Mouse (Mus musculus) C2C12 (cell line): Measurements from ENCODE around the gene Ubox5. TPM values are rescaled to one million over a fixed set of nuclear protein-coding genes. Genes with fewer than 3 reads are reported as not detected.
"Not testable (repeated sequence)": the region's sequence is repeated elsewhere in the genome, so short reads cannot be mapped to it uniquely, and the experiment has no call there.

Source experiments
- H3K27me3 ChIP-seq: one replicate; pipeline ENCODE4 v1.6.1; 2011; ENCODE audit not compliant: control insufficient read depth, insufficient read depth, insufficient read length
- H3K36me3 ChIP-seq: one replicate; pipeline ENCODE4 v1.6.1; 2011; ENCODE audit not compliant: control insufficient read depth, insufficient read depth
- H3K4me3 ChIP-seq: one replicate; pipeline ENCODE4 v1.5.1; 2011; ENCODE audit warnings: mild to moderate bottlenecking, control low read depth; ENCODE audit not compliant: poor library complexity, insufficient read depth, severe bottlenecking
- H3K79me2 ChIP-seq: one replicate; pipeline ENCODE4 v1.6.1; 2011; ENCODE audit not compliant: control insufficient read depth, insufficient read depth
- H3K79me3 ChIP-seq: one replicate; pipeline ENCODE4 v1.6.1; 2011; ENCODE audit warnings: low read depth, control low read depth
- H3ac ChIP-seq: one replicate; pipeline ENCODE3; 2011; ENCODE audit warnings: low read depth; ENCODE audit not compliant: control insufficient read depth, insufficient read length
- CEBPB ChIP-seq: IDR thresholded peaks from one replicate; pipeline ENCODE4 v1.6.1; 2011; ENCODE audit warnings: low read depth, mild to moderate bottlenecking, control low read depth, moderate library complexity
- CTCF ChIP-seq: IDR thresholded peaks from one replicate; pipeline ENCODE4 v1.5.1; 2011; ENCODE audit not compliant: control insufficient read depth, insufficient read depth, insufficient read length
- FOSL1 ChIP-seq: IDR thresholded peaks from one replicate; pipeline ENCODE4 v1.8.0; 2011; ENCODE audit warnings: mild to moderate bottlenecking, low read length; ENCODE audit not compliant: poor library complexity, insufficient read depth, severe bottlenecking
- MAX ChIP-seq: IDR thresholded peaks from one replicate; pipeline ENCODE4 v1.6.1; 2011; ENCODE audit warnings: mild to moderate bottlenecking, control low read depth
- MYOD1 ChIP-seq: IDR thresholded peaks from one replicate; pipeline ENCODE4 v1.6.1; 2011; ENCODE audit warnings: low read depth; ENCODE audit not compliant: control insufficient read depth, insufficient read length
- MYOG ChIP-seq: IDR thresholded peaks from one replicate; pipeline ENCODE4 v1.6.1; 2011; ENCODE audit not compliant: control insufficient read depth, insufficient read length; ENCODE audit errors: extremely low read depth
- USF1 ChIP-seq: IDR thresholded peaks from one replicate; pipeline ENCODE4 v1.6.1; 2011; ENCODE audit warnings: low read depth, mild to moderate bottlenecking, control low read depth, moderate library complexity
- polyA plus RNA-seq: library from polyadenylated mRNA; unstranded; fragments of >200 nt; fragmentation: generic; extraction: Trizol; gene quantifications from one replicate; pipeline ENCODE4 v1.2.1, GENCODE M21; 2012; ENCODE audit warnings: missing spikeins

Ubox5 gene
- polyA plus RNA-seq, 1 experiment, result 5.2 TPM

DNA sequence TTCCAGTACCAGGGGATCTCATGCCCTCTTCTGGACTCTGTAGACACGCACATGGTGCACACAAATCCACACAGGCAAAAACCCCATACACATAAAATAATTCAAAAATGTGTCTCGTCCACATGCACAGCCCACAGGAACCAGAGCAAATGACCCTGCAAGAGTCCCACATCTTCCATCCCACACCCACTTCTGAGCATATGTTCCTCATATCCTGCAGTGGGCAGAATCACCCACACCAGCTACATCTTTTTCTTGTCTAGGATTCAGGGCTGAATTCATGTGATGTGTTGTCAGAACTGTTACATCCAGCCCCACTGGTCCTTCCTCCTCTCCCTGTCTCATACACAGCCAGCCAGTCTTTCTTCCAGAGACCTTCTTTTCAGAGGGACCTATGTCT, 23.5 kb upstream of the Ubox5 start:
- Histone ChIP-seq H3K79me3 (no peaks in the 10 kb centered on the region), H3K36me3 (peaks cover 53% of the 10 kb centered on the region), H3K79me2 (no peaks in the 10 kb centered on the region), H3K27me3 (no peaks in the 10 kb centered on the region), H3K4me3 (no peak overlapping the region), H3ac (no peak overlapping the region)
- TF ChIP-seq MAX (no peak), CTCF (no peak)

DNA sequence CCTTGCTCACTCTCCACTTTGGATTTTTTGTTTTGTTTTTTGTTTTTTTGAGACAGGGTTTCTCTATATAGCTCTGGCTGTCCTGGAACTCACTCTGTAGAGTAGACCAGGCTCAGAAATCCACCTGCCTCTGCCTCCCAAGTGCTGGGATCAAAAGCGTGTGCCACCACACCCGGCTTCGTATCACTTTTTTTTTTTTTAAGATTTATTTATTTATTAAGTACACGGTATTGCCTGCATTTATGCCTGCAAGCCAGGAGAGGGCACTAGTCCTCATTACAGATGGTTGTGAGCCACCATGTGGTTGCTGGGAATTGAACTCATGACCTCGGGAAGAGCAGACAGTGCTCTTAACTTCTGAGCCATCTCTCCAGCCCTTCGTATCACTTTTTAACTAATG, 19.2 kb upstream of the Ubox5 start:
- not testable (repeated sequence) for H3K27me3 ChIP-seq, H3K79me3 ChIP-seq, H3K79me2 ChIP-seq, H3ac ChIP-seq, H3K4me3 ChIP-seq
- peaks cover 14% of the 10 kb centered on the region for H3K36me3 ChIP-seq

DNA sequence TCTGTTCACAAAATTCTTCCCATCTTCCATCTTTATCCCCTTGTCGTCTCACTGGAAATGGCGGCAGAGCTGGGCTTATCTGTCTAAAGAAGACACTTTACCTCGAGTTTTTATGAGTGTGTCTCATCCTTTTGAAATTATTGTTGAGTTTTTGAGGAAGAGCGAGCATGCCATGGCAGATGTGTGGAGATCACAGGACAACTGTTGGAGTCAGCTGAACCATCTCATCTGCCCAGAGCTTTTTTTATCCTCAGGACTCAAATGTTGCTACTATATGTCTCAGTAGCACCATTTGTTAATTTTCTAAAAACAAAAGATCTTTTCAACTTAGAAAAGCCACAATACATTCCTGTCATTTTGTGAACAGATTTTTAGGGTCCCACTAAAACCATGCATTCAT, 15.4 kb upstream of the Ubox5 start:
- Histone ChIP-seq H3K4me3 (no peak overlapping the region), H3K36me3 (no peaks in the 10 kb centered on the region), H3K79me3 (no peaks in the 10 kb centered on the region), H3ac (no peak overlapping the region), H3K79me2 (no peaks in the 10 kb centered on the region), H3K27me3 (no peaks in the 10 kb centered on the region)
- TF ChIP-seq USF1 (no peak), CEBPB (no peak), MAX (no peak), MYOG (no peak), CTCF (no peak), MYOD1 (no peak), FOSL1 (no peak)

DNA sequence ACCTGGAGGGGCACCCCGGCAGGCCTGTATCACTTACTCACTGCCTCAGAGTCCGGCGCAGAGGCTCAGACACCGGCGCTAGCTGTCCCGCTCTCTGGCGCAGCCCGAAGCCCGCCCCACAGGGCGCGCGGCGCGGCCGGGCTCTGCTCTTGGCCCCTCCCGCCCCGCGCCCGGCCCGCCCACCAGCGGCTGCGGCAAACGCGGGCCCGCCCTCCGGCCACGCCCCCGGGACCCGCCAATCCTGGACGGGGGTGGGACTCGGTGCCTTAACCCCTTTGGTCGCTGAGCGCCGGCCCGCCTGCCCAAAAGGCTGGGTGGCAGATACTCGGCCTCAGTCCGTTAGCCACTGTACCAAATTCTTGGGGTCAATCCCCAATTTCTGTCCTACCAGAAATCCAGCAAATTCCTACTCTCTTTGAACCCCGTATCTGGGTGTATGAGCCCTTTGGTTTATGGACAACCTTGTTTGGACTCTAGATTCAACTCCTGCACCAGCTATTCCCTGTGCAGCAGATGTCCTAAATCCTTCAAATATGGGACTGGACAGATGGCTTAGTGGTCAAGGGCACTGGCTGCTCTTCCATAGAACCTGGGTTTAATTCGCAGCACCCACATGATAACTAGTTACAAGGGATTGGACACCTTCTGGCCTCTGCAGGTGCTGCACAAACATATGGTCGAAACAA, 13.0 kb upstream of the Ubox5 start, which contains the start of gene Lzts3:
Lzts3 (minus strand) TSS at position 120 of the 686 bp plus-strand sequence.
- TF ChIP-seq USF1 (no peak), FOSL1 (no peak), MYOD1 (no peak)
- Histone ChIP-seq H3K4me3 (peak within 1 kb of the TSS; percentile 43), H3K79me2 (no peaks in the 10 kb centered on the region), H3K36me3 (no peaks in the 10 kb centered on the region), H3ac (peak within 1 kb of the TSS; percentile 68), H3K79me3 (no peaks in the 10 kb centered on the region), H3K27me3 (no peaks in the 10 kb centered on the region)

DNA sequence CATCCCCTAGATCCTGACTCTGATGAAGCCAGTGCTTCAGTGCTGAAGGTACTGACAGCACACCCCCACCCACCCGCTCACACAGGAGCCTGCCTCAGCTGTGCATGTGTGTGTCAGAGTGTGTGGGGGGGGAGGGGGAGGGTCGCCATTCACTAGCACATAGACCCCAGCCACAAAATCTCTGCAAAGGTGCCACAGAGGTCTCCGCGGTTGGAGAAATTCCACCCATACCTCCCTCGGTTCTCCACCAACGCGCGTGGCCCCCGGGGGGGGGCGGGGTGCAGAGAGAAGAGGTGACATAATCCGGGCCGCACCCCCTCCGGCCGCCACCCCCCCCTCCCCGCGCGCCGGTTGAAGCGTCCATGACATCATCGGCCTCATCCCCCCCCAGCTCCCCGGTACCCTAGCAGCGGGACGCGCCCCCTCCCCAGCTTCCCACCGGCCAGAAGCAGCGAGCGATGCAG, 12.4 kb upstream of the Ubox5 start:
- Histone ChIP-seq H3K4me3 (peak overlapping the region; percentile 43), H3K36me3 (no peaks in the 10 kb centered on the region), H3K27me3 (no peaks in the 10 kb centered on the region), H3K79me2 (no peaks in the 10 kb centered on the region), H3K79me3 (no peaks in the 10 kb centered on the region), H3ac (peak overlapping the region; percentile 68)
- TF ChIP-seq MAX, result no peak
- no peak for TF ChIP-seq CTCF
- TF ChIP-seq USF1, result no peak
- TF ChIP-seq MYOD1, result no peak
- TF ChIP-seq MYOG, result no peak
- TF ChIP-seq FOSL1, result no peak
- TF ChIP-seq CEBPB, result no peak

DNA sequence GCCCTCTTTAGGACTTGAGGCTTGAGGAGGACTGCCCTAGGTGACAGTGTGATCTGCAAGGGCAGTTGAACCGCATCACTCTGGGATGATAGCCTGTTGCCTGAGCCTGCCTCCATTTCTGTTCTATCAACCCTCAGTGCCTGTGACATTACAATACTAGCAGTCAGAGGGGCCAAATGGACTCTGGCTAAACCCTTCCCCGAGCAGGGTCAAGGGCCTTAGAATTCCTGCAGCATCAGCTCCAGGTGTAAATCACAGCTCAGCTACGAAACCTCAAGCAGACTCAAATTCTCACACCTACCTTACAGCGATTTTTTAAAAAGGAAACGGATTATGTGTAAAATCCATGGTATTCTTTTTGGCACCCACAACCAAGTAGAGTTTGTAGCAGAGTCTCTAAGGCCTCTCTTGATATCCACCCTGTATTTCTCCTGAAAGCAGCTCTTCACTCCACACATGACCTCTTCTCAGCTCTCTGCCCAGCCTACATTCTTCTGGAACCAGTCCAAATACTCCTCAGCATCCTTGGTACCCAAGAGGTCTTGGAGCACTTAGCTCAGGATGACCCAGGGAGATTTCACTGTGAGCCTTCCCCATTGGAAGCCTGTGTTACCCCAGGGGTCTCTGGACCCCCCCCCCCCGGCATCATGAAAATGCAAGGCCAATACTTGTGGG, 11.7 kb upstream of the Ubox5 start:
- Histone ChIP-seq H3K4me3 (no peak overlapping the region), H3K27me3 (no peaks in the 10 kb centered on the region), H3K36me3 (no peaks in the 10 kb centered on the region), H3K79me3 (no peaks in the 10 kb centered on the region), H3ac (no peak overlapping the region), H3K79me2 (no peaks in the 10 kb centered on the region)
- TF ChIP-seq MYOG (no peak), CEBPB (no peak), FOSL1 (no peak), MAX (no peak), MYOD1 (no peak), USF1 (no peak), CTCF (no peak)
